Mouse (Mus musculus) CH12.LX (cell line): Measurements from ENCODE around the gene Ube2b.

Experiments used
- CHD1 ChIP-seq: IDR thresholded peaks from 2 replicates; pipeline ENCODE4 v1.6.1; 2012; ENCODE audit warnings: low read depth, low read length, improper control_type of control experiment, inconsistent platforms
- CHD2 ChIP-seq: IDR thresholded peaks from 2 replicates; pipeline ENCODE4 v1.6.1; 2011; ENCODE audit warnings: low read length, improper control_type of control experiment
- CTCF ChIP-seq, 2 experiments: IDR thresholded peaks in 1 of 2; conservative IDR thresholded peaks in 1 of 2; 2 replicates each; pipeline ENCODE4 v1.5.1; 2011 to 2012; ENCODE audit warnings: low read depth in 2 of 2, low read length in 2 of 2, improper control_type of control experiment in 1 of 2, inconsistent platforms in 1 of 2, mild to moderate bottlenecking in 1 of 2, moderate library complexity in 1 of 2
- ELF1 ChIP-seq: IDR thresholded peaks from 2 replicates; pipeline ENCODE4 v1.6.1; 2014; ENCODE audit warnings: low read depth, mild to moderate bottlenecking, inconsistent platforms, low read length, improper control_type of control experiment
- JUND ChIP-seq: conservative IDR thresholded peaks from 2 replicates; pipeline ENCODE4 v1.6.1; 2011; ENCODE audit warnings: low read depth, low read length, improper control_type of control experiment
- MAX ChIP-seq: IDR thresholded peaks from 2 replicates; pipeline ENCODE4 v1.6.1; 2011; ENCODE audit warnings: low read length, improper control_type of control experiment
- MEF2A ChIP-seq: IDR thresholded peaks from 2 replicates; pipeline ENCODE4 v1.6.1; 2014; ENCODE audit warnings: low read depth, mild to moderate bottlenecking, inconsistent platforms, low read length, improper control_type of control experiment, borderline replicate concordance
- PAX5 ChIP-seq: IDR thresholded peaks from 2 replicates; pipeline ENCODE4 v1.6.1; 2012; ENCODE audit warnings: low read length, inconsistent platforms, mixed read lengths
- POLR2A ChIP-seq: IDR thresholded peaks from 2 replicates; pipeline ENCODE4 v1.6.1; 2011; ENCODE audit warnings: low read depth, mild to moderate bottlenecking, improper control_type of control experiment, low read length
- SIN3A ChIP-seq: IDR thresholded peaks from 2 replicates; pipeline ENCODE4 v1.6.1; 2012; ENCODE audit warnings: low read length, improper control_type of control experiment, inconsistent platforms
- USF1 ChIP-seq: IDR thresholded peaks from 2 replicates; pipeline ENCODE4 v1.6.1; 2014; ENCODE audit warnings: low read depth, mild to moderate bottlenecking, inconsistent platforms, low read length, improper control_type of control experiment
- ZKSCAN1 ChIP-seq: IDR thresholded peaks from 2 replicates; pipeline ENCODE4 v1.6.1; 2012; ENCODE audit warnings: low read depth, inconsistent platforms, low read length, improper control_type of control experiment, borderline replicate concordance

- TF ChIP-seq CHD1 = no peak
- no peak for TF ChIP-seq CTCF (conservative IDR thresholded peaks at IDR 0.05 in 1 of 2, IDR thresholded peaks at IDR 0.05 in 1 of 2; ENCODE audit: low read depth in 2 of 2, low read length in 2 of 2)
- TF ChIP-seq ELF1 = no peak
- no peak for TF ChIP-seq ZKSCAN1
- peak; percentile 76; the same call in 1 of the 2 replicates for TF ChIP-seq MEF2A
- TF ChIP-seq POLR2A = no peak
- no peak for TF ChIP-seq PAX5
- no peak for TF ChIP-seq CHD2
- TF ChIP-seq SIN3A = no peak
- no peak for TF ChIP-seq USF1
- TF ChIP-seq MAX = no peak
- no peak for TF ChIP-seq JUND
Observed at GRCm38 (mm10) chr11:52011541-52011940, 11.0 kb upstream of the Ube2b start.
